Mouse (Mus musculus) limb, embryonic 14.5 days (tissue): ENCODE measurements at regions not wholly inside any gene's neighbourhood (a gene's known extent, or its start where the extent isn't known, plus 50 kb on each side); places are given as distances from the start of the nearest gene placed in this dataset.

Experiments
- ATAC-seq: fragments of 200-750 bp; cut with Nextera tagmentation; 2 replicates; pipeline ENCODE4 v1.8.0; 2017; ENCODE audit warnings: low read depth, moderate number of reproducible peaks, moderate TSS enrichment; ENCODE audit not compliant: low FRiP score
- DNase-seq: peaks from one replicate; pipeline ENCODE4 v3.0.0-alpha.2; 2015; ENCODE audit warnings: low spot score
- H3K27ac ChIP-seq: fragments of 300-500 bp; sonication (generic); replicated peaks from 2 replicates; pipeline ENCODE4 v1.5.1; 2014; ENCODE audit warnings: low read depth, mild to moderate bottlenecking, low read length, moderate library complexity, mixed read lengths
- H3K27me3 ChIP-seq: fragments of 300-500 bp; sonication (generic); 2 replicates; pipeline ENCODE4 v1.6.1; 2014; ENCODE audit warnings: low read length, mixed read lengths; ENCODE audit not compliant: control insufficient read depth, insufficient read depth
- H3K36me3 ChIP-seq: fragments of 300-500 bp; sonication (generic); 2 replicates; pipeline ENCODE4 v1.6.1; 2014; ENCODE audit warnings: mild to moderate bottlenecking, low read length, moderate library complexity, mixed read lengths; ENCODE audit not compliant: control insufficient read depth, insufficient read depth
- H3K4me1 ChIP-seq: fragments of 300-500 bp; sonication (generic); 2 replicates; pipeline ENCODE4 v1.6.1; 2014; ENCODE audit warnings: antibody characterized with exemption, low read length, mixed read lengths; ENCODE audit not compliant: control insufficient read depth, insufficient read depth
- H3K4me2 ChIP-seq: fragments of 300-500 bp; sonication (generic); replicated peaks from 2 replicates; pipeline ENCODE4 v1.6.1; 2014; ENCODE audit warnings: low read depth, mild to moderate bottlenecking, low read length, moderate library complexity; ENCODE audit not compliant: severe bottlenecking
- H3K4me3 ChIP-seq: fragments of 300-500 bp; sonication (generic); replicated peaks from 2 replicates; pipeline ENCODE4 v1.5.1; 2014; ENCODE audit warnings: low read length
- H3K9ac ChIP-seq: fragments of 300-500 bp; sonication (generic); 2 replicates; pipeline ENCODE4 v1.6.1; 2014; ENCODE audit warnings: mild to moderate bottlenecking, low read depth, low read length, moderate library complexity; ENCODE audit not compliant: severe bottlenecking
- H3K9me3 ChIP-seq: fragments of 300-500 bp; sonication (generic); 2 replicates; pipeline ENCODE4 v1.6.1; 2016; ENCODE audit warnings: low read length; ENCODE audit not compliant: control insufficient read depth
- POLR2A ChIP-seq: fragments of 200-500 bp; IDR thresholded peaks from 2 replicates; pipeline ENCODE4 v1.8.0; 2012; ENCODE audit warnings: inconsistent platforms, mild to moderate bottlenecking, moderate library complexity, borderline replicate concordance; ENCODE audit not compliant: insufficient read depth, insufficient read length; ENCODE audit errors: extremely low read depth
- WGBS: fragments of 180-500 bp; shearing (Covaris S2); extraction: QIAGEN DNeasy Blood & Tissue Kit; methylation state at CpG from one replicate; pipeline ENCODE4 v1.1.7; 2014; 5-methylcytosine and 5-hydroxymethylcytosine counted together

DNA sequence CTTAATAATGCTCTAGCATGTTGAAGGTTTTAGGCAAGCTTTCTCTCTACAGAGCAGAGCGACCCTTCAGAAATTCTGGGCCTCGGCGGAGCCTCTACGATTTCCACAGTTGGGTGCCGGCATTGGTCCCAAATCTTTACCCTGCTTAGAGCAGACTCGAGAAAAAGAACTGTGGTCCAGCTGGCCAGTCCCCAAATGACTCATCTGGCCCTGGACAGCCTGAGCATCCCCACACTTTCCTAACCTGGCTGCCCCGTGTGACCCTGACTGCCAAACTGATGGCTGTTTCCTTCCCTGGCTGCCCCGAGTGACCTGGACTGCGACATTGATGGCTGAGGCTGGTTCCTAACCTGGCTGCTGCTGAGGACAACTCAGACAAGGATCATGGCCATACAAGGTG, 191.0 kb upstream of the Bmper start:
- Histone ChIP-seq H3K4me2 (no peak overlapping the region), H3K9me3 (no peaks in the 10 kb centered on the region), H3K4me1 (peaks cover 31% of the 10 kb centered on the region), H3K4me3 (no peak overlapping the region), H3K36me3 (no peaks in the 10 kb centered on the region), H3K9ac (no peak overlapping the region), H3K27ac (no peak overlapping the region), H3K27me3 (no peaks in the 10 kb centered on the region)
- TF ChIP-seq POLR2A, result no peak
- ATAC-seq (no peak), DNase-seq (no peak)
- 85% methylated on average over 9 of the region's 9 CpGs for WGBS

DNA sequence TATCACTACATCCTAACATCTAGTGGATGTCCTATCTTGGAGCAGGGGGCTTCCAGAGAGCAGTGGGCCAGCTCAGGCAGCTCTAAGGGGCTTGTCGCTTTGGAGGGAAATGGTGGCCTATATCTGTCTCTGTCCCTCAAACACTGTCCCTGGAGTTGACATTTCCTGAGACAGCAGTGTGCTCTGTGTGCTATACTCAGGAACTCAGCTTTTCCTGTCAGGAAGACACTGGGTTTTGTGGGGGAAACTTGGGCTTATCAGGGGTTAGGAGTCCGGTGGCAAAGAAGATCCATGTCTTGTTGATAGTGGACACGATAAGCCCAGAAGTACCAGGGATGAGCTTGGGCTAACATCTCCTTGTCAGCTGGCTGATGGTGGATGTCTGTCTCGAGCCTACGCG, 187.6 kb upstream of the Bmper start:
- DNase-seq (no peak), ATAC-seq (no peak)
- 67% methylated on average over 6 of the region's 6 CpGs for WGBS
- no peak for TF ChIP-seq POLR2A
- Histone ChIP-seq H3K4me1 (peaks cover 33% of the 10 kb centered on the region), H3K9me3 (no peaks in the 10 kb centered on the region), H3K4me2 (no peak overlapping the region), H3K27me3 (no peaks in the 10 kb centered on the region), H3K9ac (no peak overlapping the region), H3K27ac (no peak overlapping the region), H3K4me3 (no peak overlapping the region), H3K36me3 (no peaks in the 10 kb centered on the region)

DNA sequence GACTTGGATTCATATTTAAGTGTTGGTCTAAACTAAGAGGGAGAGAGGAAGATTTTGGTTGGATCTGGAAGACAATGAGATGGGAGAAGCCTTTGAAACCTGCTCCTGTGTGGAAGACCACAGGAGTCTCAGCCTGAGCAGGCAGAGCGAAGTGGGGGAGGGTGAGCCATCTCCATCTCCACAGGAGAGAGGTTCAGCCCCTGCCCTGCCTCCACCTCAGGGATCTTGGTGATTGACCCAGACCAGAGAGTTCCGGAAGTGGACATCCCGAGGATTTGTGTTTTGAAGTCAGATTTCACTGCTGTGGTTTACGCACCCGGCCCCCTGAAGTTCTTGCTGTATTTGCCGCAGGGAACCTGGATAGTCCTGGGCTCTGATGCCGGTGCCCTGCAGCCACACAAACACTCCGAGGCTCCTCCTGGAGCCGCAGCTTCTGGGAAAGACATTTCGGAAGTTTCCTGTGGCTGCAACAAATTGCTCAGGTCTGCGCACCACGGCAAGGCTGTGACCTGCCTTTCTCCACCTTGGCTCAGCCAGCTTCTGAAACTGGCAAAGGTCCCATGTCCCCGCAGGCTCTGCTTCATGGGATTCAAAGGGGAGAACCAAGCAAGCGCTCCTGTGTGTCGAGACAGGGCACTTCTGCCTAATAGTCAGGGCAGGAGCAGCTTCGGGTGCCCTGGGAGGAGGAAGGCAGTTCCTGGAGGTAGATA, 186.8 kb upstream of the Bmper start:
- Histone ChIP-seq H3K4me1 (peaks cover 27% of the 10 kb centered on the region), H3K4me3 (peak overlapping the region; percentile 21), H3K4me2 (peak overlapping the region; percentile 48), H3K36me3 (no peaks in the 10 kb centered on the region), H3K9me3 (no peaks in the 10 kb centered on the region), H3K27ac (no peak overlapping the region), H3K9ac (no peak overlapping the region), H3K27me3 (no peaks in the 10 kb centered on the region)
- ATAC-seq, result no peak; the same call in 1 of the 2 replicates
- no peak for TF ChIP-seq POLR2A
- DNase-seq, result no peak
- WGBS, result 5% methylated on average over 16 of the region's 16 CpGs

DNA sequence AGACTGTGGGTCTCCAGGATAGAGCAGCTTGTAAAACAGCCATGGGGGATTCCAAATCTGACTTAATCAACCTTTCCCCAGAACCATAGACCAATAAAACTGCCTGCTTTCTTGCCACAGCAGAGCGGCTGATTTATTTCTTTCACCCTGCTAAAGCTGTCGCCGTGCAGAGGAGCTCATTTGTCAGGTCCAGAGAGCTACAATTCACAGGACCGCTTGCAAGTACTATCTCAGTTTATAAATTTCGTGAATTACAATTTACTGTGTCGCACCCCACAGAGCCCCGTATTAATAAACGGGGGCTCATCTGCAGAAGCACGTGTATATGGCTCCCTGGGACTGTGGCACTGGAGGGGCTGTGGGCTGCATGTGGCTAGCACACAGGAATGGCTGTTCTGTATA, 185.4 kb upstream of the Bmper start:
- DNase-seq, result no peak
- no peaks in the 10 kb centered on the region for H3K9me3 ChIP-seq
- ATAC-seq, result no peak
- H3K4me1 ChIP-seq, result peaks cover 30% of the 10 kb centered on the region
- no peak for TF ChIP-seq POLR2A
- WGBS, result 8% methylated on average over 9 of the region's 9 CpGs
- no peaks in the 10 kb centered on the region for H3K36me3 ChIP-seq
- peak overlapping the region; percentile 15; the same call in 1 of the 2 replicates for H3K4me2 ChIP-seq
- H3K27ac ChIP-seq, result no peak overlapping the region
- no peaks in the 10 kb centered on the region for H3K27me3 ChIP-seq
- no peak overlapping the region for H3K9ac ChIP-seq
- H3K4me3 ChIP-seq, result no peak overlapping the region

DNA sequence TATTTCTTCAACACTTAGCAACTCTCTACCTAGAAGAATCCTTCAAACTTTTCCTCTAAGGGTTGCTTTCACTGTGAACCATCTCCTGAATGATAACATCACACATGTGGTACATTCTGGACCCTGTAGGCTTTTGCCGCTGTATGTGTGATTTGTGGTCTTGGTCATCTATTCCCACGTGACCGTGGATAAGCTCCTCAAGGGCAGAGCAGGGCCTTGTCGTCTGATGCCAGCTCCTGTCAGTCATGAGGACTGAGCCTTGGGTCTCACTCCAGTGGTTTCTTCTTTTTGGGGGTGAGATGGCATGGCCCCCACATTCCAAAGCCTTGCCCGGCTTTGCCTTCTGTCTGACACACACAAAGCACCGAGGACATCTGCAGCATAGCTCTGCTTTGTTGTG, 183.3 kb upstream of the Bmper start:
- TF ChIP-seq POLR2A, result no peak
- no peaks in the 10 kb centered on the region for H3K27me3 ChIP-seq
- ATAC-seq, result no peak

More for the DNA sequence above, 183.3 kb upstream of the Bmper start:
- Histone ChIP-seq H3K27ac (no peak overlapping the region), H3K4me2 (no peak overlapping the region), H3K4me3 (no peak overlapping the region), H3K4me1 (peaks cover 30% of the 10 kb centered on the region), H3K9ac (no peak overlapping the region), H3K9me3 (no peaks in the 10 kb centered on the region), H3K36me3 (no peaks in the 10 kb centered on the region)
- no peak for DNase-seq
- WGBS, result 83% methylated on average over 6 of the region's 6 CpGs
